Mouse (Mus musculus): Measurements from ENCODE around the gene Lamc2.
"Not testable (repeated sequence)": the region's sequence is repeated elsewhere in the genome, so short reads cannot be mapped to it uniquely, and the experiment has no call there.

The Lamc2 gene

GRCm38 (mm10) chr1:153095826-153096727 lies 90.2 kb downstream of the Lamc2 start:
- in situ Hi-C loops (cut with MboI, MseI) = no loop called here

GRCm38 (mm10) chr1:153095328-153095727 lies 90.9 kb downstream of the Lamc2 start:
- in situ Hi-C loops (cut with MboI, MseI) = no loop called here

GRCm38 (mm10) chr1:153094226-153095076 lies 91.8 kb downstream of the Lamc2 start:
- in situ Hi-C loops (cut with MboI, MseI) = no loop called here

GRCm38 (mm10) chr1:153093581-153093980 lies 92.7 kb downstream of the Lamc2 start:
- in situ Hi-C loops (cut with MboI, MseI) = no loop called here

GRCm38 (mm10) chr1:153093172-153093571 lies 93.1 kb downstream of the Lamc2 start:
- in situ Hi-C loops (cut with MboI, MseI) = no loop called here

- in situ Hi-C loops (cut with MboI, MseI) = no loop called here
These were observed 93.8 kb downstream of the Lamc2 start for GRCm38 (mm10) chr1:153092237-153092975.

- in situ Hi-C loops (cut with MboI, MseI) = no loop called here
These were observed 94.6 kb downstream of the Lamc2 start for GRCm38 (mm10) chr1:153091438-153092236.

- in situ Hi-C loops (cut with MboI, MseI) = no loop called here
These were observed 95.4 kb downstream of the Lamc2 start for GRCm38 (mm10) chr1:153090807-153091206.

- in situ Hi-C loops (cut with MboI, MseI) = no loop called here
These were observed 96.2 kb downstream of the Lamc2 start for GRCm38 (mm10) chr1:153090081-153090480.

- in situ Hi-C loops (cut with MboI, MseI) = no loop called here
These were observed 98.5 kb downstream of the Lamc2 start for GRCm38 (mm10) chr1:153087771-153088170.

- in situ Hi-C loops (cut with MboI, MseI) = no loop called here
These were observed 101.0 kb downstream of the Lamc2 start for GRCm38 (mm10) chr1:153085198-153085597.

- in situ Hi-C loops (cut with MboI, MseI) = no loop called here
These were observed 102.1 kb downstream of the Lamc2 start for GRCm38 (mm10) chr1:153084191-153084590.

GRCm38 (mm10) chr1:153083233-153083632 lies 103.0 kb downstream of the Lamc2 start:
- in situ Hi-C loops (cut with MboI, MseI) = not testable (repeated sequence)

- in situ Hi-C loops (cut with MboI, MseI) = no loop called here
These were observed 110.3 kb downstream of the Lamc2 start for GRCm38 (mm10) chr1:153075955-153076354.

- in situ Hi-C loops (cut with MboI, MseI) = no loop called here
These were observed 111.0 kb downstream of the Lamc2 start for GRCm38 (mm10) chr1:153075087-153075736.

- in situ Hi-C loops (cut with MboI, MseI) = loop anchor here (25.0 kb wide), 1 partner anchor 286 kb away; no protein-coding TSS in a partner anchor
These were observed 112.8 kb downstream of the Lamc2 start for GRCm38 (mm10) chr1:153073441-153073840.
